Mouse (Mus musculus) B cell, adult 67 days (primary cell): Measurements from ENCODE around the gene Ipo11. TPM values are rescaled to one million over a fixed set of nuclear protein-coding genes. Genes with fewer than 3 reads are reported as not detected.

Source experiments
- total RNA-seq, 2 experiments: library from RNA; stranded (reverse); gene quantifications; 4 replicates each; pipeline ENCODE4 v1.2.4; 2023

Gene Ipo11
- total RNA-seq, result 10 to 100 TPM; 25.7 to 28.6 TPM

DNA sequence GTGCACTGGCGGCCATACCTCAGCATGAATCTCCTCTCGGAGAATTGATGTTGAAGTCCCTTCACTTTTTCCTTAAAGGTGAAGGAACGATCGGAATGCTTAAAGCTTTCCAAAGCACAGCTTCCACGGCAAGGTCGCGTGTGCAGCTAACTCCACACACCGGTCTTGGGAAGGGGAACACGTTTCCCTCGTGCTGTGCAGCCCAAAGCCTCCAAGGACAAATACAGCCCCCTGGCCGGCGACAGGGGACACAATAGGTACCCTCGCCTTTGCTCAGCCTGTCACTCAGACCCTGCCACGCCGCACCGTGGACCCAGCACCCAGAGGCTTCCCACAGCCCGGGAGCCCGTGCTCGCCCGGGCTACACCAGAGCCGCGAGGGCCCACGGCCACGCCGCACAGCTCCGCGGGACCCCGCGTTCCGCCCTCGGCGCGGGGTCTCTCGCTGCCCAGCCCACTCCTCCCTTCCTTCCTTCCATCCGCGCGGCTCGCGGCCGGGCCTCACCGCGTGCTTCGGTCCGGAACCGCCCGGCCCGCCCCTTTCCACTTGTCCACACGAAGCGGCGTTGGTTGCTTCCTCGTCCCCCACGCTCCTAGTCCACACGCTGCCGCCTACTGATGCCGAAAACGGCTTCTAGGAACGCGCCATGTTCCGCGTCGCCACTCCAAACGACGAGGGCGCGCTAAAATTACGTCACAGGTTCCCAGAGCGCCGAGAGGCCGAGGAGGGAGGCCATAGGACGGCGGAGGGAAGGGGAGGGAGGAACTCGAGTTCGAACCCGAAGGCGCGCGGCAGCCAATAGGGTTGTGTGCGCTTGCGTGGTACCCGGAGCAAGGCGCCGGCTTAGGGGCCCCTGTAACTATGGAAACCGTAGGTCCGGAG, at the start of gene Ipo11:
Gene Ipo11, minus strand, starts transcription at position 703 of the 882 bp plus-strand sequence.

DNA sequence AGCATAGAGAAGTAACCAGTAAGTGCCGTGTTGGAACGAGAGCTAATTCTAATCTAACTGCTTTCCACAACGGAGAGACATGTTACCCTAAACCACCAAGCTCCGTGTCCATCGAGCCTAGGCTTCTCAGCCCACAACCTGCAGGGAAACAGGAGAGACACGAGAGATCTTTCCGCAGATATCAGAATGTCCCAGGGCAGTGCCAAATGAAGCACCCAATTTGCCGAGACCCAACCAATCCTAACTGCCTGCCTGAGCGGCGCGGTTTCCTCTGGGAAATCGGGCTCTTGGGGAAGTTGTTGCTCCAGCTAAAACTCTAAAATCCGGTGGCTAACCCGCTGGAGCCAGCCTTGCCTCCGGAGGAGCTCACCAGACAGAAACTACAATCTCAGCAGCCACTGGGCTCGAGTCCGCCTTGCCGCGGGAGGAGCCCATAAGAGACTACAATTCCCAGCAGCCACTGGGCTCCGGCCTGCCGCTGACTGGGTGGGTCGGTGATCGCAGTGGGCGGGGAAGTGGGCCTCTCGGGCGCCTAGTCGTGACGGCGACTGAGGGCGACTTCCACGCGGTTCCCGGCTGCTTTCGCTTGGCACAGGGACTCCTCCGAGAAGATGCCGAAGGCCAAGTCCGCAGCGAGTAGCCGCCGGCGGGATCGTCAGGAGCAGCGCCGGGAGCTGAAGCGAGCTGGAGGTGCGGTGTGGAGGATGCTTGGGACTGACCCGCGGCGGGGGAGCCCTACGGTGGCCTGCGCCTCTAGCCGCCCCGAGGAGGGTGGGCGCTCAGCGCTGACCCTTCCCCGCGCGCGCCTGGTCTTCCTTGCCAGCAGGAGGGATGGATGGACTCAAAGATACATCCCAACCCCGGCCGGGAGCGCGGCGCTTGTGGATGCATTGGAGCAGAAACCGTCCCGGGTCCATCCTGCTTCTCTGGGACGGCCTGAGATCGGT, 10.1 kb upstream of the Ipo11 start, which contains the start of gene Dimt1:
Gene Dimt1, plus strand, starts transcription at position 534 of the 947 bp plus-strand sequence.

Other genes with a start within 250 kb of the Ipo11 start
- 10 to 100 TPM; 26.1 to 38.4 TPM for gene Dimt1, start 10.2 kb upstream of the Ipo11 start, total RNA-seq
- gene Kif2a, start 85.2 kb upstream of the Ipo11 start, total RNA-seq, result 10 to 100 TPM; 44.5 to 56.7 TPM